Mouse (Mus musculus) lung, embryonic 15.5 days (tissue): ENCODE results near the gene Ank. TPM values are rescaled to one million over a fixed set of nuclear protein-coding genes. Genes with fewer than 3 reads are reported as not detected.
"Not testable (repeated sequence)": the region's sequence is repeated elsewhere in the genome, so short reads cannot be mapped to it uniquely, and the experiment has no call there.

Experiments
- ATAC-seq: fragments of 200-750 bp; cut with Nextera tagmentation; 2 replicates; pipeline ENCODE4 v1.8.0; 2017; ENCODE audit warnings: moderate number of reproducible peaks, borderline replicate concordance; ENCODE audit not compliant: low FRiP score, low TSS enrichment; ENCODE audit errors: extremely low read depth
- H3K27ac ChIP-seq: fragments of 300-500 bp; sonication (generic); 2 replicates; pipeline ENCODE4 v1.5.1; 2015; ENCODE audit warnings: moderate library complexity, mild to moderate bottlenecking, inconsistent platforms
- H3K27me3 ChIP-seq: fragments of 300-500 bp; sonication (generic); 2 replicates; pipeline ENCODE4 v1.6.1; 2015; ENCODE audit warnings: inconsistent platforms
- H3K36me3 ChIP-seq: fragments of 300-500 bp; sonication (generic); 2 replicates; pipeline ENCODE4 v1.6.1; 2015; ENCODE audit warnings: inconsistent platforms
- H3K4me1 ChIP-seq: fragments of 300-500 bp; sonication (generic); 2 replicates; pipeline ENCODE4 v1.6.1; 2015; ENCODE audit warnings: inconsistent platforms
- H3K4me2 ChIP-seq: fragments of 300-500 bp; sonication (generic); 2 replicates; pipeline ENCODE4 v1.6.1; 2015; ENCODE audit warnings: inconsistent platforms, mild to moderate bottlenecking, moderate library complexity
- H3K4me3 ChIP-seq: fragments of 300-500 bp; sonication (generic); 2 replicates; pipeline ENCODE4 v1.5.1; 2015; ENCODE audit warnings: mild to moderate bottlenecking, inconsistent platforms
- H3K9ac ChIP-seq: fragments of 300-500 bp; sonication (generic); 2 replicates; pipeline ENCODE4 v1.6.1; 2015; ENCODE audit warnings: inconsistent platforms
- H3K9me3 ChIP-seq: fragments of 300-500 bp; sonication (generic); 2 replicates; pipeline ENCODE4 v1.6.1; 2016; ENCODE audit warnings: inconsistent platforms
- WGBS: fragments of 180-500 bp; shearing (Covaris S2); methylation state at CpG from one replicate; pipeline ENCODE4 v1.1.7; 2015; 5-methylcytosine and 5-hydroxymethylcytosine counted together
- polyA plus RNA-seq: library from polyadenylated mRNA; unstranded; fragments of >200 nt; fragmentation: Nextera tagmentation; extraction: Ambion mirVana; gene quantifications from 2 replicates; pipeline ENCODE4 v1.2.1, GENCODE M21; 2015

Ank gene
- polyA plus RNA-seq, 1 experiment from 2014 or later, result 8.0 TPM

GRCm38 (mm10) chr15:27444772-27445347 is 21.6 kb upstream of the Ank start:
- no peaks in the 10 kb centered on the region for H3K36me3 ChIP-seq
- 72% methylated on average over 9 of the region's 9 CpGs for WGBS

GRCm38 (mm10) chr15:27450689-27451088 is 15.8 kb upstream of the Ank start:
- ATAC-seq, result no peak
- Histone ChIP-seq H3K27me3 (no peaks in the 10 kb centered on the region), H3K9me3 (no peaks in the 10 kb centered on the region), H3K36me3 (no peaks in the 10 kb centered on the region), H3K4me1 (no peaks in the 10 kb centered on the region), H3K4me3 (no peak overlapping the region), H3K9ac (no peak overlapping the region), H3K4me2 (no peak overlapping the region), H3K27ac (no peak overlapping the region)
- WGBS, result 69% methylated on average over 5 of the region's 5 CpGs

More at GRCm38 (mm10) chr15:27444772-27445347, 21.6 kb upstream of the Ank start:
- no peaks in the 10 kb centered on the region for H3K9me3 ChIP-seq
- no peak overlapping the region for H3K4me3 ChIP-seq
- H3K27me3 ChIP-seq, result no peaks in the 10 kb centered on the region
- no peak overlapping the region for H3K9ac ChIP-seq
- no peak overlapping the region for H3K4me2 ChIP-seq
- ATAC-seq, result no peak
- H3K27ac ChIP-seq, result no peak overlapping the region
- H3K4me1 ChIP-seq, result no peaks in the 10 kb centered on the region

- no peak overlapping the region for H3K4me3 ChIP-seq
- no peaks in the 10 kb centered on the region for H3K36me3 ChIP-seq
- no peak for ATAC-seq
- 83% methylated on average over 3 of the region's 3 CpGs for WGBS
- no peaks in the 10 kb centered on the region for H3K4me1 ChIP-seq
- H3K27me3 ChIP-seq, result no peaks in the 10 kb centered on the region
- H3K9ac ChIP-seq, result no peak overlapping the region
- H3K4me2 ChIP-seq, result no peak overlapping the region
- H3K9me3 ChIP-seq, result no peaks in the 10 kb centered on the region
- no peak overlapping the region for H3K27ac ChIP-seq
These were observed 14.7 kb upstream of the Ank start for GRCm38 (mm10) chr15:27451760-27452159.

DNA sequence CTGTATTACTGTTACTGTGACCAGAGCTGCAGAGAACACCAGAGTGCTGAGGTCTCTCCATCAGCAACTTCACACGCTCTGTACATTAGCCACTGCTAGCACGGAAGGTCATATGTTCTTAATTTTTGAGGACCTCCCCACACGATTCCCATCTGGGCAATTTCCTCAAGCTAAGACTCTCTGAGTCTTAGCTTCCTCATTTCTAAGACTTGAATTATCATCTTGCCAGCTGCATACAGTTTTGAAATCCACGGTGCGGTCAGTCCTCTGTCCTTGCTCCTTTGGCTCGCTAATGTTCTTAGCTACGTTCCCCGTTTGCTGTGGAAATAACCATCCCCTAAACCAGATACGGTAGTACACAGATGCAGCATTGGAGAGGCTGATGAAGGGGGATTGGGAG is 14.0 kb upstream of the Ank start:
- H3K9me3 ChIP-seq, result no peaks in the 10 kb centered on the region
- no peak for ATAC-seq

DNA sequence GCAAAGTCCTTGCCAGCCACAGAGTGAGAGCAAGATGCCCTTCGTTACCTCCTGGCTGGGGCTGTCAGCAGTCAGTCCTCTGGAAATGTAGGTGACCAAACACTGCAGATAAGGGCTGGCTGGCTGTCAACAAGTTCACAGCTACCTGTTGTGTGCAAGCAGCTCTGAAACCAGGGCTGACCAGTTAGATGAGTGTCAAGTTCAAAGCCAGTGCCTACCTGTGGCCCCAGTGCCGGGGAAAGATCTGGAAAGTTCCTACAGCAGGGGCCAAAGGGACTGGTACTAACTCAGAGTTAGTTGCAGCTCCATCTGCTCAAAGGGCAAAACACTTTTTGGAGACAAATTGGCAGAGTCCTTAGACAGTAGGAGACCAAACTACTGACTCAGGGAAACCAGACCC is 9.5 kb upstream of the Ank start:
- no peak overlapping the region for H3K4me3 ChIP-seq
- H3K36me3 ChIP-seq, result no peaks in the 10 kb centered on the region
- no peak for ATAC-seq
- WGBS, result 80% methylated on average over 2 of the region's 2 CpGs
- no peaks in the 10 kb centered on the region for H3K9me3 ChIP-seq
- no peak overlapping the region for H3K27ac ChIP-seq
- H3K4me2 ChIP-seq, result no peak overlapping the region
- H3K27me3 ChIP-seq, result no peaks in the 10 kb centered on the region
- H3K4me1 ChIP-seq, result peaks cover 5% of the 10 kb centered on the region; the same call in 1 of the 2 replicates
- H3K9ac ChIP-seq, result no peak overlapping the region

More for the DNA sequence above, 14.0 kb upstream of the Ank start:
- no peak overlapping the region for H3K27ac ChIP-seq
- no peak overlapping the region for H3K4me2 ChIP-seq
- no peaks in the 10 kb centered on the region for H3K36me3 ChIP-seq
- WGBS, result 83% methylated on average over 9 of the region's 9 CpGs
- H3K4me3 ChIP-seq, result no peak overlapping the region
- H3K9ac ChIP-seq, result no peak overlapping the region
- H3K4me1 ChIP-seq, result no peaks in the 10 kb centered on the region
- no peaks in the 10 kb centered on the region for H3K27me3 ChIP-seq

- not testable (repeated sequence) for H3K9me3 ChIP-seq, ATAC-seq, H3K9ac ChIP-seq, H3K36me3 ChIP-seq, H3K4me3 ChIP-seq, H3K4me1 ChIP-seq, H3K27ac ChIP-seq, H3K27me3 ChIP-seq, H3K4me2 ChIP-seq
- WGBS, result 46% methylated on average over 14 of the region's 14 CpGs
These were observed 6.7 kb upstream of the Ank start for GRCm38 (mm10) chr15:27459781-27460180.

- Histone ChIP-seq H3K4me1 (peaks cover 11% of the 10 kb centered on the region; the same call in 1 of the 2 replicates), H3K27me3 (no peaks in the 10 kb centered on the region), H3K4me2 (no peak overlapping the region), H3K9me3 (no peaks in the 10 kb centered on the region), H3K27ac (no peak overlapping the region), H3K36me3 (no peaks in the 10 kb centered on the region), H3K4me3 (no peak overlapping the region), H3K9ac (no peak overlapping the region)
- no peak for ATAC-seq
- 40% methylated on average over 12 of the region's 12 CpGs for WGBS
These were observed 4.9 kb upstream of the Ank start for GRCm38 (mm10) chr15:27461336-27462245.

GRCm38 (mm10) chr15:27463876-27464275 is 2.6 kb upstream of the Ank start:
- Histone ChIP-seq H3K4me3 (no peak overlapping the region), H3K9ac (no peak overlapping the region), H3K27ac (no peak overlapping the region), H3K4me2 (no peak overlapping the region), H3K4me1 (peaks cover 20% of the 10 kb centered on the region), H3K36me3 (no peaks in the 10 kb centered on the region), H3K27me3 (peaks cover 3% of the 10 kb centered on the region; the same call in 1 of the 2 replicates), H3K9me3 (no peaks in the 10 kb centered on the region)
- WGBS, result 91% methylated on average over 13 of the region's 13 CpGs
- no peak for ATAC-seq

GRCm38 (mm10) chr15:27465391-27466005 is 979 bp upstream of the Ank start:
- WGBS, result 21% methylated on average over 8 of the region's 8 CpGs
- no peak for ATAC-seq

GRCm38 (mm10) chr15:27467081-27467491 is 609 bp downstream of the Ank start:
- Histone ChIP-seq H3K27ac (no peak overlapping the region), H3K36me3 (no peaks in the 10 kb centered on the region), H3K4me1 (peaks cover 15% of the 10 kb centered on the region; the same call in 1 of the 2 replicates), H3K4me2 (peak overlapping the region; percentile 95), H3K4me3 (peak overlapping the region; percentile 72), H3K27me3 (peaks cover 3% of the 10 kb centered on the region; the same call in 1 of the 2 replicates), H3K9ac (peak overlapping the region; percentile 61), H3K9me3 (no peaks in the 10 kb centered on the region)
- no peak for ATAC-seq
- under 1% methylated on average over 25 of the region's 25 CpGs for WGBS

More at GRCm38 (mm10) chr15:27465391-27466005, 979 bp upstream of the Ank start:
- Histone ChIP-seq H3K27ac (no peak overlapping the region), H3K4me1 (peaks cover 20% of the 10 kb centered on the region), H3K4me3 (peak overlapping the region; percentile 72), H3K9ac (no peak overlapping the region), H3K9me3 (no peaks in the 10 kb centered on the region), H3K27me3 (peaks cover 3% of the 10 kb centered on the region; the same call in 1 of the 2 replicates), H3K36me3 (no peaks in the 10 kb centered on the region), H3K4me2 (peak overlapping the region; percentile 95)

- peak overlapping the region; percentile 72 for H3K4me3 ChIP-seq
- no peaks in the 10 kb centered on the region for H3K9me3 ChIP-seq
- 18% methylated on average over 7 of the region's 7 CpGs for WGBS
- H3K36me3 ChIP-seq, result no peaks in the 10 kb centered on the region
- no peak for ATAC-seq
- H3K9ac ChIP-seq, result no peak overlapping the region
- H3K4me1 ChIP-seq, result peaks cover 15% of the 10 kb centered on the region; the same call in 1 of the 2 replicates
- H3K27me3 ChIP-seq, result peaks cover 3% of the 10 kb centered on the region; the same call in 1 of the 2 replicates
- H3K27ac ChIP-seq, result no peak overlapping the region
- peak overlapping the region; percentile 95 for H3K4me2 ChIP-seq
These were observed 1.2 kb downstream of the Ank start for GRCm38 (mm10) chr15:27467641-27468040.
